Mouse (Mus musculus): ENCODE measurements around the gene Sin3b. TPM values are rescaled to one million over a fixed set of nuclear protein-coding genes. Genes with fewer than 3 reads are reported as not detected.

Sin3b gene
- polyA plus RNA-seq, 1 experiment from 2014 or later: 177 TPM

GRCm38 (mm10) chr8:72716594-72716993, 6.5 kb upstream of the Sin3b start:
- H3K4me3 ChIP-seq: no peak overlapping the region
- 78% methylated on average over 5 of the region's 5 CpGs for WGBS
- ATAC-seq (ENCODE audit: insufficient number of reproducible peaks, insufficient read depth, low FRiP score, low TSS enrichment): no peak

DNA sequence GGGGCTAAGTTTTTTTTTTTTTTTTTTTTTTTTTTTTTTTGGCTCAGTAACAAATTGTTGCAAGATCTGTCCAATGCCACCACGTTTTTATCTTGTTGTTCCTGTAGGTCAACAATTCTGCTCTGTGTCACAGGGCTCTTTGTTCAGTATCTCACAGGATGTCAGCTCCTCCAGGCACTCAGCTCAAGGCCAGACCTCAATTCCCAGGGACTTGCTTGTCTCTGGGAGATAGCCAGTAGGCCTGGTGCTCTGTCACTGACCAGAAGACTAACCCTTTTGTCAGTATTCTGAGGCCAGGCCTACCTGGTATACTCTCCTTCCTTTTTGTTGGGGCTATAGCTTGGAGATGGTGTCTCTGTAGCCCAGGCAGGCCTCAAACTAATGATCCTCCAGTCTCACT, 2.5 kb upstream of the Sin3b start:
- Histone ChIP-seq H3K36me3 (peaks cover 7% of the 10 kb centered on the region), H3K4me2 (replicated peaks) (no peak overlapping the region), H3K4me3 (no peak overlapping the region), H3K4me1 (peaks cover 7% of the 10 kb centered on the region), H3K27ac (no peak overlapping the region), H3K27me3 (no peaks in the 10 kb centered on the region), H3K9me3 (no peaks in the 10 kb centered on the region), H3K9ac (no peak overlapping the region)
- no peak for ATAC-seq (ENCODE audit: insufficient number of reproducible peaks, insufficient read depth, low FRiP score, low TSS enrichment)
- WGBS: 19% methylated on average over 1 of the region's 1 CpGs

More at GRCm38 (mm10) chr8:72716594-72716993, 6.5 kb upstream of the Sin3b start:
- Histone ChIP-seq H3K9me3 (no peaks in the 10 kb centered on the region), H3K4me1 (no peaks in the 10 kb centered on the region), H3K27ac (no peak overlapping the region), H3K36me3 (no peaks in the 10 kb centered on the region), H3K9ac (no peak overlapping the region), H3K27me3 (no peaks in the 10 kb centered on the region), H3K4me2 (replicated peaks) (no peak overlapping the region)

DNA sequence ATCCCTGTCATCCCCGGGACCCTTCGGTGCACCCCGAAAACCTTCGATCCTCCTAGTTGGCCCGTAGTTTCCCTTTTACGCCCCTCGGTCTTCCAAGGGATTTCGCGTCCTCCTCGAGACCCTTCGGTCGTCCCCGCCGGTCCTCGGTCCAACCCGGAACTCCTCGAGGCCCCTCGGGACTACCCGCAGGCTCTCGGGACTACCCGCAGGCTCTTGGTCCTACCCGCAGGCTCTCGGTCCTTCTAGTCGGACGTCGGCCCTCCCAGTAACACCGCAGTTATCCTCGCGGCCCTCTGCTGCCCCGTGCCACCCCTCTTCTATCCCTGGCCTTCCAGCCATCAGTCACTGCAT, 541 bp downstream of the Sin3b start:
- Histone ChIP-seq H3K27ac (no peak overlapping the region), H3K4me3 (peak overlapping the region; percentile 96), H3K27me3 (no peaks in the 10 kb centered on the region), H3K9me3 (no peaks in the 10 kb centered on the region), H3K36me3 (peaks cover 38% of the 10 kb centered on the region), H3K9ac (peak overlapping the region; percentile 95), H3K4me1 (peaks cover 7% of the 10 kb centered on the region), H3K4me2 (replicated peaks) (peak overlapping the region; percentile 80)
- WGBS: under 1% methylated on average over 30 of the region's 30 CpGs
- ATAC-seq (ENCODE audit: insufficient number of reproducible peaks, insufficient read depth, low FRiP score, low TSS enrichment): peak; percentile 47; the same call in 1 of the 2 replicates

DNA sequence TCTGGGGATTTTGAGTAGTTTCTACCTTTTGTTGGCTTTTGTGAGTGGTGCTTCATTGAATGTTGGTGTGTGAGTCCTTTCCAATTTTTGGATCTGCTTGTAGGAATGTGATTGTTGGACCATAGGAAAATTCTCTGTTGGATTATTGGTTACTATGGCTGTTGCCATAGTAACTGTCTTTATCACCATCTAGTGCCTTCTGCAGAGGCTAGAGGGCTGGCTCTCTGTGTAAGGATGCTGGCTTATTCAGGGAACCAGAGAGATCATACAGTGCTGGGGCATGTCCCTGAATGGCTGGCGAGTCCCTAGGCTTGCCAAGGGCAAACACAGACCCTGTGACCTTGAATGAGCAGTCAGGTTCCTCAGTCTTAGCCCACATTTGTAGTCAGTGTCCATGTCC, 5.6 kb downstream of the Sin3b start:
- H3K9ac ChIP-seq: no peak overlapping the region
- no peak overlapping the region for H3K4me3 ChIP-seq
- no peak overlapping the region for H3K4me2 ChIP-seq (replicated peaks)
- no peak overlapping the region for H3K27ac ChIP-seq
- H3K9me3 ChIP-seq: no peaks in the 10 kb centered on the region
- peaks cover 85% of the 10 kb centered on the region for H3K36me3 ChIP-seq
- H3K27me3 ChIP-seq: no peaks in the 10 kb centered on the region
- ATAC-seq (ENCODE audit: insufficient number of reproducible peaks, insufficient read depth, low FRiP score, low TSS enrichment): no peak
- 95% methylated on average over 1 of the region's 1 CpGs for WGBS
- H3K4me1 ChIP-seq: peaks cover 7% of the 10 kb centered on the region

GRCm38 (mm10) chr8:72735001-72735400, 11.9 kb downstream of the Sin3b start:
- H3K27me3 ChIP-seq: no peaks in the 10 kb centered on the region
- H3K9ac ChIP-seq: no peak overlapping the region
- 80% methylated on average over 5 of the region's 5 CpGs for WGBS
- no peaks in the 10 kb centered on the region for H3K9me3 ChIP-seq
- ATAC-seq (ENCODE audit: insufficient number of reproducible peaks, insufficient read depth, low FRiP score, low TSS enrichment): no peak
- no peaks in the 10 kb centered on the region for H3K4me1 ChIP-seq
- H3K27ac ChIP-seq: no peak overlapping the region
- no peak overlapping the region for H3K4me3 ChIP-seq
- H3K36me3 ChIP-seq: peaks cover 95% of the 10 kb centered on the region
- no peak overlapping the region for H3K4me2 ChIP-seq (replicated peaks)

DNA sequence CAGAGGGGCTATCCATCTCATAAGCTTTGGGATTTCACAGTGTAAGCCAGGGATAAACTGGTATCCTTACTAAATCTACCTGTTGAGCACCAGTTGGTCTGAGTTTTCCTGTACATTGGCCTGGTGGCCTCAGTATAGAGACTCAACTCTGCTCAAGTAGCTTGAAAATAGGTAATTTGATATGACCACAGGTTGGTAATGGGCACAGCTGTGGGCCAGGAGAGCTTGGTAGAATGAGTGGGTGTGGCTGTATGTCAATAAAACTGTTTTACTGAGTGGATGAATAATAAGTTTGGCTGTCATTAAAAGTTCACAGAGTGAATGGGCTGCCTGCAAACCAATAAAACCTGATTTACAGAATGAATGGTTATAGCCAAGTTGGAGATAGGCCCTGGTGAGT, 13.8 kb downstream of the Sin3b start:
- H3K27me3 ChIP-seq: no peaks in the 10 kb centered on the region
- H3K9ac ChIP-seq: no peak overlapping the region
- ATAC-seq (ENCODE audit: insufficient number of reproducible peaks, insufficient read depth, low FRiP score, low TSS enrichment): no peak
- H3K9me3 ChIP-seq: no peaks in the 10 kb centered on the region
- no peak overlapping the region for H3K27ac ChIP-seq
- no peak overlapping the region for H3K4me2 ChIP-seq (replicated peaks)
- H3K4me1 ChIP-seq: no peaks in the 10 kb centered on the region
- no peak overlapping the region for H3K4me3 ChIP-seq
- H3K36me3 ChIP-seq: peaks cover 88% of the 10 kb centered on the region

GRCm38 (mm10) chr8:72746061-72746460, 23.0 kb downstream of the Sin3b start:
- 48% methylated on average over 5 of the region's 5 CpGs for WGBS
- no peaks in the 10 kb centered on the region for H3K27me3 ChIP-seq
- ATAC-seq (ENCODE audit: insufficient number of reproducible peaks, insufficient read depth, low FRiP score, low TSS enrichment): no peak
- H3K4me1 ChIP-seq: no peaks in the 10 kb centered on the region
- H3K36me3 ChIP-seq: peaks cover 91% of the 10 kb centered on the region
- no peak overlapping the region for H3K4me2 ChIP-seq (replicated peaks)
- H3K9ac ChIP-seq: no peak overlapping the region
- no peaks in the 10 kb centered on the region for H3K9me3 ChIP-seq
- no peak overlapping the region for H3K27ac ChIP-seq
- no peak overlapping the region for H3K4me3 ChIP-seq

- no peak overlapping the region for H3K27ac ChIP-seq
- WGBS: 91% methylated on average over 26 of the region's 26 CpGs
- no peaks in the 10 kb centered on the region for H3K4me1 ChIP-seq
- H3K4me3 ChIP-seq: no peak overlapping the region
- H3K9me3 ChIP-seq: no peaks in the 10 kb centered on the region
- H3K4me2 ChIP-seq (replicated peaks): no peak overlapping the region
- no peak for ATAC-seq (ENCODE audit: insufficient number of reproducible peaks, insufficient read depth, low FRiP score, low TSS enrichment)
- no peaks in the 10 kb centered on the region for H3K27me3 ChIP-seq
- H3K36me3 ChIP-seq: peaks cover 89% of the 10 kb centered on the region
- H3K9ac ChIP-seq: no peak overlapping the region
Measured at GRCm38 (mm10) chr8:72749846-72750245, 26.8 kb downstream of the Sin3b start.

GRCm38 (mm10) chr8:72750266-72750665, 27.2 kb downstream of the Sin3b start:
- H3K9ac ChIP-seq: no peak overlapping the region
- no peak overlapping the region for H3K4me3 ChIP-seq
- no peaks in the 10 kb centered on the region for H3K9me3 ChIP-seq
- ATAC-seq (ENCODE audit: insufficient number of reproducible peaks, insufficient read depth, low FRiP score, low TSS enrichment): no peak
- no peak overlapping the region for H3K27ac ChIP-seq
- peaks cover 86% of the 10 kb centered on the region for H3K36me3 ChIP-seq
- H3K4me1 ChIP-seq: no peaks in the 10 kb centered on the region
- no peak overlapping the region for H3K4me2 ChIP-seq (replicated peaks)
- H3K27me3 ChIP-seq: no peaks in the 10 kb centered on the region
- 94% methylated on average over 6 of the region's 6 CpGs for WGBS

GRCm38 (mm10) chr8:72751126-72751525, 28.0 kb downstream of the Sin3b start:
- no peaks in the 10 kb centered on the region for H3K9me3 ChIP-seq
- H3K4me2 ChIP-seq (replicated peaks): no peak overlapping the region
- no peaks in the 10 kb centered on the region for H3K27me3 ChIP-seq
- no peaks in the 10 kb centered on the region for H3K4me1 ChIP-seq
- no peak overlapping the region for H3K27ac ChIP-seq
- 86% methylated on average over 3 of the region's 3 CpGs for WGBS
- H3K4me3 ChIP-seq: no peak overlapping the region
- H3K9ac ChIP-seq: no peak overlapping the region
- no peak for ATAC-seq (ENCODE audit: insufficient number of reproducible peaks, insufficient read depth, low FRiP score, low TSS enrichment)
- peaks cover 88% of the 10 kb centered on the region for H3K36me3 ChIP-seq

DNA sequence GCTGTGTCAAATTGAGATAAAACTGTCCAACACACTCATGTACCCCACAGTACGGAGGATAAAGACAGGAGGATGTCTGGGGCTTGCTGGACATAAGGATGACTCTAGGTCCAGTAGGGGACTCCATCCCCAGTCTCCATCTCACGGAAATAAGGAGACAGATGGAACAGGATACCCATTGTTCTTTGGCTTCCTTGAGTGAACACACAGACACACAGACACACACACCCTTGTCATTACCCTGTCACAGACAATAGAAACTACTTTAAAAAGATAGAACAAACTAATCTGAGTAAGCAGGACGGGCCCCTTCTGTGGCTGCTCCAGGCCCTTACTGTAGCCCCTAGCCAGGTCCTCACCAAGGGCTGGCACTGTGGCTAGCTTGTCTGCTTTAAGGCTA, 29.2 kb downstream of the Sin3b start:
- Histone ChIP-seq H3K36me3 (peaks cover 88% of the 10 kb centered on the region), H3K9ac (no peak overlapping the region), H3K9me3 (no peaks in the 10 kb centered on the region), H3K4me2 (replicated peaks) (no peak overlapping the region), H3K4me1 (no peaks in the 10 kb centered on the region), H3K4me3 (no peak overlapping the region), H3K27ac (no peak overlapping the region), H3K27me3 (no peaks in the 10 kb centered on the region)
- no peak for ATAC-seq (ENCODE audit: insufficient number of reproducible peaks, insufficient read depth, low FRiP score, low TSS enrichment)
- 72% methylated on average over 3 of the region's 3 CpGs for WGBS

GRCm38 (mm10) chr8:72753165-72753564, 30.1 kb downstream of the Sin3b start:
- H3K9me3 ChIP-seq: no peaks in the 10 kb centered on the region
- no peaks in the 10 kb centered on the region for H3K4me1 ChIP-seq
- H3K9ac ChIP-seq: no peak overlapping the region
- WGBS: 97% methylated on average over 9 of the region's 9 CpGs
- H3K4me3 ChIP-seq: no peak overlapping the region
- H3K27ac ChIP-seq: no peak overlapping the region
- no peaks in the 10 kb centered on the region for H3K27me3 ChIP-seq
- no peak overlapping the region for H3K4me2 ChIP-seq (replicated peaks)
- no peak for ATAC-seq (ENCODE audit: insufficient number of reproducible peaks, insufficient read depth, low FRiP score, low TSS enrichment)
- H3K36me3 ChIP-seq: peaks cover 88% of the 10 kb centered on the region

DNA sequence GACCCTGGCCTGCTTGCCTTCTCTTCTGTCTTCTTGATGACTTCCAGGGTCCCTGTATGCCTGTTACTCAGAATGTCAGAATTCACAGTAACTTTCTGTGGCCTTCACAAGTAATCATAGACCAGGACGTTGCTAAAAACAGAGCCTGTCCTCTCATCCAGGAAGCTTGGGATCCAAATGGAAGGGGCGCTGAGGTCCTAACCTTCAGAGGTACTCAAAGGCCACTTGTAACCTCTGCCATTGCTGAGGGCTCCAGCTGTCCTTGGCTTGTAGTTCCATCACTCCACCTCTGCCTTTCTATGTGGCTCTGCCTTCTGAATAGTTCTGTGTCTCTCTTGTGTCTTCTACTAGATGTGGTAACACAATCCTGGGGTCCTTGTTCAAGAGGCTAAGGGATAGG, 30.7 kb downstream of the Sin3b start:
- ATAC-seq (ENCODE audit: insufficient number of reproducible peaks, insufficient read depth, low FRiP score, low TSS enrichment): no peak
- 76% methylated on average over 2 of the region's 2 CpGs for WGBS
- H3K27ac ChIP-seq: no peak overlapping the region
- H3K4me2 ChIP-seq (replicated peaks): no peak overlapping the region
- H3K4me1 ChIP-seq: no peaks in the 10 kb centered on the region
- no peak overlapping the region for H3K4me3 ChIP-seq
- peaks cover 87% of the 10 kb centered on the region for H3K36me3 ChIP-seq
- H3K9ac ChIP-seq: no peak overlapping the region
- no peaks in the 10 kb centered on the region for H3K27me3 ChIP-seq
- no peaks in the 10 kb centered on the region for H3K9me3 ChIP-seq

Measured in embryonic facial prominence, embryonic 12.5 days (tissue).